Mouse (Mus musculus) cortical plate, adult 2 months (tissue): Measurements from ENCODE around the gene Ppp2r5d. TPM values are rescaled to one million over a fixed set of nuclear protein-coding genes. Genes with fewer than 3 reads are reported as not detected.

Experiments used
- H3K27ac ChIP-seq: fragments of 200-500 bp; 2 replicates; pipeline ENCODE4 v1.5.1; 2012; ENCODE audit warnings: low read length, control low read depth, inconsistent platforms; ENCODE audit not compliant: insufficient read depth
- H3K4me1 ChIP-seq: fragments of 200-500 bp; 2 replicates; pipeline ENCODE4 v1.6.1; 2011; ENCODE audit warnings: low read length; ENCODE audit not compliant: control insufficient read depth, insufficient read depth
- H3K4me3 ChIP-seq: fragments of 200-500 bp; 2 replicates; pipeline ENCODE4 v1.5.1; 2011; ENCODE audit warnings: mild to moderate bottlenecking, low read length, control low read depth; ENCODE audit not compliant: insufficient read depth
- CTCF ChIP-seq: fragments of 200-500 bp; IDR thresholded peaks from 2 replicates; pipeline ENCODE4 v1.5.1; 2011; ENCODE audit warnings: mild to moderate bottlenecking, control low read depth, low read length; ENCODE audit not compliant: insufficient read depth; ENCODE audit errors: extremely low read depth
- POLR2A ChIP-seq: fragments of 200-500 bp; IDR thresholded peaks from 2 replicates; pipeline ENCODE4 v1.6.1; 2011; ENCODE audit warnings: mild to moderate bottlenecking, low read length, control low read depth; ENCODE audit not compliant: insufficient read depth; ENCODE audit errors: extremely low read depth
- polyA plus RNA-seq: library from polyadenylated mRNA; depleted of rRNA; stranded (reverse); fragments of >200 nt; gene quantifications from 2 replicates; pipeline ENCODE4 v1.2.3, GENCODE M21; 2012

Ppp2r5d gene
- polyA plus RNA-seq, 1 experiment, result 98.9 TPM

GRCm38 (mm10) chr17:46741305-46741704 lies 36.4 kb upstream of the Ppp2r5d start:
- no peak overlapping the region for H3K4me3 ChIP-seq
- H3K27ac ChIP-seq, result no peak overlapping the region
- no peak for TF ChIP-seq CTCF
- no peak for TF ChIP-seq POLR2A
- H3K4me1 ChIP-seq, result no peaks in the 10 kb centered on the region

GRCm38 (mm10) chr17:46736160-46736559 lies 31.2 kb upstream of the Ppp2r5d start:
- peak; percentile 42 for TF ChIP-seq CTCF
- no peak for TF ChIP-seq POLR2A
- H3K4me3 ChIP-seq, result no peak overlapping the region
- no peak overlapping the region for H3K27ac ChIP-seq
- H3K4me1 ChIP-seq, result no peaks in the 10 kb centered on the region

GRCm38 (mm10) chr17:46735287-46735686 lies 30.4 kb upstream of the Ppp2r5d start:
- TF ChIP-seq CTCF (no peak), POLR2A (no peak)
- H3K4me1 ChIP-seq, result no peaks in the 10 kb centered on the region

GRCm38 (mm10) chr17:46734055-46734454 lies 29.1 kb upstream of the Ppp2r5d start:
- Histone ChIP-seq H3K27ac (no peak overlapping the region), H3K4me3 (no peak overlapping the region), H3K4me1 (no peaks in the 10 kb centered on the region)
- TF ChIP-seq CTCF (no peak), POLR2A (no peak)

More at GRCm38 (mm10) chr17:46735287-46735686, 30.4 kb upstream of the Ppp2r5d start:
- Histone ChIP-seq H3K4me3 (no peak overlapping the region), H3K27ac (no peak overlapping the region)

- no peak within 1 kb of the TSS for H3K4me3 ChIP-seq
- TF ChIP-seq CTCF (no peak), POLR2A (no peak)
Observed at GRCm38 (mm10) chr17:46728904-46729318, 24.0 kb upstream of the Ppp2r5d start, which contains the start of gene Gnmt. TSS of gene Gnmt (minus strand) at chr17:46729168.

GRCm38 (mm10) chr17:46728496-46728895 lies 23.6 kb upstream of the Ppp2r5d start:
- Histone ChIP-seq H3K4me1 (no peaks in the 10 kb centered on the region), H3K27ac (no peak overlapping the region), H3K4me3 (no peak overlapping the region)
- TF ChIP-seq POLR2A (no peak), CTCF (no peak)

More at GRCm38 (mm10) chr17:46728904-46729318, 24.0 kb upstream of the Ppp2r5d start, which contains the start of gene Gnmt:
- Histone ChIP-seq H3K27ac (no peak within 1 kb of the TSS), H3K4me1 (no peaks in the 10 kb centered on the region)

- Histone ChIP-seq H3K27ac (no peak overlapping the region), H3K4me1 (no peaks in the 10 kb centered on the region), H3K4me3 (no peak overlapping the region)
- TF ChIP-seq POLR2A, result no peak
- no peak for TF ChIP-seq CTCF
Observed at GRCm38 (mm10) chr17:46728021-46728420, 23.1 kb upstream of the Ppp2r5d start.

GRCm38 (mm10) chr17:46727271-46727670 lies 22.4 kb upstream of the Ppp2r5d start:
- TF ChIP-seq POLR2A, result no peak
- TF ChIP-seq CTCF, result no peak
- no peak overlapping the region for H3K4me3 ChIP-seq
- no peak overlapping the region for H3K27ac ChIP-seq
- H3K4me1 ChIP-seq, result no peaks in the 10 kb centered on the region

GRCm38 (mm10) chr17:46725731-46726645 lies 21.1 kb upstream of the Ppp2r5d start:
- no peak overlapping the region for H3K27ac ChIP-seq
- no peak for TF ChIP-seq POLR2A
- TF ChIP-seq CTCF, result no peak
- no peak overlapping the region for H3K4me3 ChIP-seq
- H3K4me1 ChIP-seq, result no peaks in the 10 kb centered on the region

- peak; percentile 43 for TF ChIP-seq CTCF
- TF ChIP-seq POLR2A, result no peak
- Histone ChIP-seq H3K27ac (no peak overlapping the region), H3K4me3 (no peak overlapping the region), H3K4me1 (no peaks in the 10 kb centered on the region)
Observed at GRCm38 (mm10) chr17:46725273-46725672, 20.4 kb upstream of the Ppp2r5d start.
